Mouse (Mus musculus) forebrain, postnatal 0 days (tissue): Measurements from ENCODE around the gene Dnajb6. TPM values are rescaled to one million over a fixed set of nuclear protein-coding genes. Genes with fewer than 3 reads are reported as not detected.

Experiments
- ATAC-seq: fragments of 200-750 bp; cut with Nextera tagmentation; 2 replicates; pipeline ENCODE4 v1.8.0; 2017; ENCODE audit warnings: mild to moderate bottlenecking, moderate library complexity
- DNase-seq: peaks from one replicate; pipeline ENCODE4 v3.0.0-alpha.2; 2015
- H3K27ac ChIP-seq: fragments of 300-500 bp; sonication (generic); 2 replicates; pipeline ENCODE4 v1.5.1; 2014; ENCODE audit warnings: low read depth, mild to moderate bottlenecking, antibody characterized with exemption, low read length, moderate library complexity, mixed read lengths
- H3K27me3 ChIP-seq: fragments of 300-500 bp; sonication (generic); 2 replicates; pipeline ENCODE4 v1.6.1; 2014; ENCODE audit warnings: mild to moderate bottlenecking, low read length, mixed read lengths; ENCODE audit not compliant: insufficient read depth
- H3K36me3 ChIP-seq: fragments of 300-500 bp; sonication (generic); 2 replicates; pipeline ENCODE4 v1.6.1; 2014; ENCODE audit warnings: mild to moderate bottlenecking, moderate library complexity; ENCODE audit not compliant: insufficient read depth
- H3K4me1 ChIP-seq: fragments of 300-500 bp; sonication (generic); 2 replicates; pipeline ENCODE4 v1.6.1; 2014; ENCODE audit warnings: antibody characterized with exemption; ENCODE audit not compliant: insufficient read depth
- H3K4me2 ChIP-seq: fragments of 300-500 bp; sonication (generic); 2 replicates; pipeline ENCODE4 v1.6.1; 2014; ENCODE audit warnings: low read depth, mild to moderate bottlenecking, moderate library complexity
- H3K4me3 ChIP-seq: fragments of 300-500 bp; sonication (generic); 2 replicates; pipeline ENCODE4 v1.5.1; 2014; ENCODE audit warnings: low read depth, low read length, mixed read lengths
- H3K9ac ChIP-seq: fragments of 300-500 bp; sonication (generic); 2 replicates; pipeline ENCODE4 v1.6.1; 2014; ENCODE audit warnings: mild to moderate bottlenecking
- H3K9me3 ChIP-seq: fragments of 300-500 bp; sonication (generic); 2 replicates; pipeline ENCODE4 v1.6.1; 2016; ENCODE audit warnings: low read length
- CTCF ChIP-seq: sonication (generic); IDR thresholded peaks from 2 replicates; pipeline ENCODE4 v1.5.1; 2016; ENCODE audit warnings: antibody characterized with exemption, control low read depth, low read depth
- WGBS: fragments of 180-500 bp; shearing (Covaris S2); extraction: QIAGEN DNeasy Blood & Tissue Kit; methylation state at CpG from one replicate; pipeline ENCODE4 v1.1.7; 2014; 5-methylcytosine and 5-hydroxymethylcytosine counted together
- polyA plus RNA-seq: library from polyadenylated mRNA; unstranded; fragments of >200 nt; fragmentation: Nextera tagmentation; extraction: Ambion mirVana; gene quantifications from 2 replicates; pipeline ENCODE4 v1.2.1, GENCODE M21; 2015
- total RNA-seq: library from RNA; depleted of rRNA; stranded (reverse); fragments of >200 nt; gene quantifications from 2 replicates; pipeline ENCODE4 v1.2.3, GENCODE M21; 2014; rRNA removed

The Dnajb6 gene
- total RNA-seq (310 and 368 TPM in 2 replicates), polyA plus RNA-seq (373 and 384 TPM in 2 replicates)

GRCm38 (mm10) chr5:29735557-29736061 is at the start of gene Dnajb6, which contains the start of gene Gm5129:
Gene Dnajb6, plus strand, starts transcription at chr5:29735688.
Gene Gm5129, minus strand, starts transcription at chr5:29735936.
- ATAC-seq (peak; percentile 99), DNase-seq (peak; percentile 97)
- peak within 1 kb of the TSS; percentile 66 for H3K4me3 ChIP-seq
- H3K27ac ChIP-seq = peak within 1 kb of the TSS; percentile 95
- peak within 1 kb of the TSS; percentile 82 for H3K9ac ChIP-seq
- WGBS = under 1% methylated on average over 46 of the region's 46 CpGs
- no peaks in the 10 kb centered on the region for H3K9me3 ChIP-seq
- TF ChIP-seq CTCF = no peak
- no peaks in the 10 kb centered on the region for H3K36me3 ChIP-seq
- H3K27me3 ChIP-seq = no peaks in the 10 kb centered on the region
- H3K4me2 ChIP-seq = peak within 1 kb of the TSS; percentile 57
- H3K4me1 ChIP-seq = 0 out of 2 replicates have a peak, but pooled peaks cover 14% of the 10 kb centered on the region

DNA sequence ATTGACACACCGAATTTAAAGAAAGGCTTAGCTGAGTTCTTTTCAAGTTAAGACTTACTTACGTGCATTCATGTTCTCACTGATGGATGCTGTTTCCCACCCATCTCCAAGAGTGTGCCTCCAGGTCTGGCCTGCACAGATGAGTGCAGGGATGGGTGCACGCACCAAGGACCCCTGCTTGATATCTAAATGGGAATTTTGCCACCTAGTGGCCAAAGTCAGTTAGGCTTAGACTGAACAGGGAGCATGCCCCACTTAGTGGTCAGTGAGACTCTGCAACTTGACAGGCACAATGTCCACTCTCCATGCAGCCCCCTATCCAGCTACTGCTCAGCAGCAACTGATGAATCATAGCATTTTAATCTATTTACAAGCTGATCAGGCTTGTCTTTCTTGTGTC is 47.8 kb upstream of the Dnajb6 start:
- WGBS = 50% methylated on average over 3 of the region's 3 CpGs
- no peak overlapping the region for H3K4me3 ChIP-seq
- peak; percentile 65 for ATAC-seq
- H3K4me1 ChIP-seq = no peaks in the 10 kb centered on the region
- no peaks in the 10 kb centered on the region for H3K9me3 ChIP-seq
- H3K4me2 ChIP-seq = no peak overlapping the region
- no peaks in the 10 kb centered on the region for H3K36me3 ChIP-seq
- H3K27me3 ChIP-seq = no peaks in the 10 kb centered on the region
- no peak overlapping the region for H3K9ac ChIP-seq
- no peak overlapping the region for H3K27ac ChIP-seq
- DNase-seq = peak; percentile 15
- peak; percentile 68 for TF ChIP-seq CTCF

- Histone ChIP-seq H3K9ac (no peak overlapping the region), H3K9me3 (no peaks in the 10 kb centered on the region), H3K4me3 (no peak overlapping the region), H3K4me2 (no peak overlapping the region), H3K27me3 (no peaks in the 10 kb centered on the region), H3K27ac (no peak overlapping the region), H3K36me3 (no peaks in the 10 kb centered on the region), H3K4me1 (no peaks in the 10 kb centered on the region)
- DNase-seq (no peak), ATAC-seq (no peak)
- WGBS = 64% methylated on average over 7 of the region's 7 CpGs
- TF ChIP-seq CTCF = no peak; the same call in 1 of the 2 replicates
These were observed 47.1 kb upstream of the Dnajb6 start for GRCm38 (mm10) chr5:29688352-29688751.

DNA sequence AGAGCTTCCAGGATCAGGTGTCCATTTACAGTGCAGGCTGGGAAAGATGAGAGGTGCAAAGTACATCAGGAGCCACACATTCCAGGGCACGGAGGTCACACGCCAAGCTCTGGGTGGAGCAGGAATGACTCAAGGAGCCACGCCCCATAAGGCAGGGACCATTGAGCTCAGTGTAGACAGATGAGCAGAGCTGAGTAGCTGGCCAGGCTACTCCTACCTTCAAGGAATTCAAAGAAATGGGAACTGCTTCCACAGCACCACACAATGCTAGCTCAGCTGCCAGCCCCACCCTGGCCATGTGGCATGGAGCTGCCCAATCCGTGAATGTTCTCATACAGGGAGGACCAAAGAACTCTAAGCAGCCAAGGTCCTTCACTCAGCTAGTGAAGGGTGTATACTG is 37.0 kb upstream of the Dnajb6 start:
- 85% methylated on average over 4 of the region's 4 CpGs for WGBS
- no peak for ATAC-seq
- no peak for TF ChIP-seq CTCF
- Histone ChIP-seq H3K4me2 (no peak overlapping the region), H3K27ac (no peak overlapping the region), H3K36me3 (no peaks in the 10 kb centered on the region), H3K9me3 (no peaks in the 10 kb centered on the region), H3K9ac (no peak overlapping the region), H3K4me3 (no peak overlapping the region), H3K27me3 (no peaks in the 10 kb centered on the region), H3K4me1 (no peaks in the 10 kb centered on the region)
- no peak for DNase-seq

- WGBS = 77% methylated on average over 2 of the region's 2 CpGs
- ATAC-seq = no peak
- H3K36me3 ChIP-seq = no peaks in the 10 kb centered on the region
- H3K4me2 ChIP-seq = no peak overlapping the region
- DNase-seq = no peak
- H3K27ac ChIP-seq = no peak overlapping the region
- no peaks in the 10 kb centered on the region for H3K4me1 ChIP-seq
- no peak for TF ChIP-seq CTCF
- H3K27me3 ChIP-seq = no peaks in the 10 kb centered on the region
- H3K9me3 ChIP-seq = no peaks in the 10 kb centered on the region
- H3K9ac ChIP-seq = no peak overlapping the region
- H3K4me3 ChIP-seq = no peak overlapping the region
These were observed 35.8 kb upstream of the Dnajb6 start for GRCm38 (mm10) chr5:29699520-29700202.

DNA sequence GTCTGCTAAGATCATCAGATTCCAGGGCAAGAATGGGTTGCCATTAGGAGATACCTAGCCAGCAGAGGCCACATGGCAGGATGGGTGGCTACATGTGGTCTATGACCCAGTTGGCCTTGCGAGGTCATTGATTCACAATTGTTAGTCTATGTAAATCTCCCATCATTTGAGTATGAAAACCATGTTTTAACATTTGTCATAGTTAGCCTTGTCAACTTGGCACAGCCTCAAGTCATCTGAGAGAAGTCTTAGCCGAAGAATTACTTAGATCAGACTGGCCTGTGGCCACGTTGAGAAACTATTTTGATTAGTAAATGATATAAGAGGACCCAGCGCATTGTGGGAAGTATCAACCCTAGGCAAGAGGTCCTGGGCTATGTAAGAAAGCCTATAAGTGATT is 28.2 kb upstream of the Dnajb6 start:
- H3K4me2 ChIP-seq = no peak overlapping the region
- no peaks in the 10 kb centered on the region for H3K27me3 ChIP-seq
- H3K4me3 ChIP-seq = no peak overlapping the region
- DNase-seq (no peak), ATAC-seq (no peak)
- no peak overlapping the region for H3K27ac ChIP-seq
- no peaks in the 10 kb centered on the region for H3K4me1 ChIP-seq
- no peak overlapping the region for H3K9ac ChIP-seq
- no peak for TF ChIP-seq CTCF
- WGBS = 87% methylated on average over 4 of the region's 4 CpGs
- no peaks in the 10 kb centered on the region for H3K9me3 ChIP-seq
- H3K36me3 ChIP-seq = no peaks in the 10 kb centered on the region

DNA sequence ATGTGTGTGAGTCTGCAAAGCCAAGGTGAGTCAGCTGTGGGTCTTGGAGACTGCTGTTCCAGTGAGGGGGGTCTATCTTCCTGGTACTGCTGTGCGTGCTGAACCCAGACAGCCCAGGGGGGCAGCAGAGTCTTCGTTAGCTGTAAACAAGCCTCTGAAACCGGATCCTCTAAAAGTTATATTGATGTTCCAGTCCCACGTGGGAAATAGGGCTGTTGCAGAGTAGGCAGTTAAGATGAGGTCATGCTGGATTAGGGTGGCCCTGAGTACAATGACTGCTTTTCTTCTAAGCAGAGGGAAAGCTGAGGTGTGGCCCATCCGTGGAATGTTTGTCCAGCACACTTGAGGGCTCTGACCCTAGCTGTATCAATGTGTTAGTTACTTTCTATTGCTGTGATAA is 27.2 kb upstream of the Dnajb6 start:
- no peaks in the 10 kb centered on the region for H3K36me3 ChIP-seq
- DNase-seq = no peak
- no peaks in the 10 kb centered on the region for H3K27me3 ChIP-seq
- no peaks in the 10 kb centered on the region for H3K4me1 ChIP-seq
- no peak for TF ChIP-seq CTCF
- no peak overlapping the region for H3K27ac ChIP-seq
- H3K9me3 ChIP-seq = no peaks in the 10 kb centered on the region
- WGBS = 25% methylated on average over 5 of the region's 5 CpGs
- H3K4me3 ChIP-seq = no peak overlapping the region
- no peak overlapping the region for H3K9ac ChIP-seq
- ATAC-seq = no peak
- H3K4me2 ChIP-seq = no peak overlapping the region
